Mouse (Mus musculus) liver, embryonic 12.5 days (tissue): ENCODE measurements around the gene Zfp108. TPM values are rescaled to one million over a fixed set of nuclear protein-coding genes. Genes with fewer than 3 reads are reported as not detected.

Experiments used
- ATAC-seq: fragments of 200-750 bp; cut with Nextera tagmentation; 2 replicates; pipeline ENCODE4 v1.8.0; 2017; ENCODE audit warnings: moderate number of reproducible peaks, mild to moderate bottlenecking, moderate library complexity
- H3K27ac ChIP-seq: fragments of 300-500 bp; sonication (generic); 2 replicates; pipeline ENCODE4 v1.5.1; 2016; ENCODE audit warnings: mild to moderate bottlenecking
- H3K27me3 ChIP-seq: fragments of 300-500 bp; sonication (generic); replicated peaks from 2 replicates; pipeline ENCODE4 v1.6.1; 2016; ENCODE audit warnings: mild to moderate bottlenecking, moderate library complexity
- H3K36me3 ChIP-seq: fragments of 300-500 bp; sonication (generic); 2 replicates; pipeline ENCODE4 v1.6.1; 2016; ENCODE audit warnings: mild to moderate bottlenecking, moderate library complexity
- H3K4me1 ChIP-seq: fragments of 300-500 bp; sonication (generic); 2 replicates; pipeline ENCODE4 v1.6.1; 2016
- H3K4me2 ChIP-seq: fragments of 300-500 bp; sonication (generic); 2 replicates; pipeline ENCODE4 v1.6.1; 2016; ENCODE audit warnings: mild to moderate bottlenecking, moderate library complexity
- H3K4me3 ChIP-seq: fragments of 300-500 bp; sonication (generic); 2 replicates; pipeline ENCODE4 v1.5.1; 2016; ENCODE audit warnings: mild to moderate bottlenecking, moderate library complexity
- H3K9ac ChIP-seq: fragments of 300-500 bp; sonication (generic); 2 replicates; pipeline ENCODE4 v1.6.1; 2016; ENCODE audit warnings: mild to moderate bottlenecking, moderate library complexity
- H3K9me3 ChIP-seq: fragments of 300-500 bp; sonication (generic); replicated peaks from 2 replicates; pipeline ENCODE4 v1.6.1; 2016; ENCODE audit warnings: mild to moderate bottlenecking, moderate library complexity
- WGBS: fragments of 180-500 bp; shearing (Covaris S2); methylation state at CpG from one replicate; pipeline ENCODE4 v1.1.7; 2016; ENCODE audit not compliant: insufficient replicate concordance; 5-methylcytosine and 5-hydroxymethylcytosine counted together
- polyA plus RNA-seq: library from polyadenylated mRNA; unstranded; fragments of >200 nt; fragmentation: Nextera tagmentation; extraction: Ambion mirVana; gene quantifications from 2 replicates; pipeline ENCODE4 v1.2.1, GENCODE M21; 2016

The Zfp108 gene
- 0.48 and 0.56 TPM in 2 replicates for polyA plus RNA-seq

GRCm38 (mm10) chr7:24254633-24255474, at the start of gene Zfp108:
TSS of gene Zfp108 (plus strand) at chr7:24254794.
- ATAC-seq, result peak; percentile 81
- H3K27ac ChIP-seq, result no peak within 1 kb of the TSS

DNA sequence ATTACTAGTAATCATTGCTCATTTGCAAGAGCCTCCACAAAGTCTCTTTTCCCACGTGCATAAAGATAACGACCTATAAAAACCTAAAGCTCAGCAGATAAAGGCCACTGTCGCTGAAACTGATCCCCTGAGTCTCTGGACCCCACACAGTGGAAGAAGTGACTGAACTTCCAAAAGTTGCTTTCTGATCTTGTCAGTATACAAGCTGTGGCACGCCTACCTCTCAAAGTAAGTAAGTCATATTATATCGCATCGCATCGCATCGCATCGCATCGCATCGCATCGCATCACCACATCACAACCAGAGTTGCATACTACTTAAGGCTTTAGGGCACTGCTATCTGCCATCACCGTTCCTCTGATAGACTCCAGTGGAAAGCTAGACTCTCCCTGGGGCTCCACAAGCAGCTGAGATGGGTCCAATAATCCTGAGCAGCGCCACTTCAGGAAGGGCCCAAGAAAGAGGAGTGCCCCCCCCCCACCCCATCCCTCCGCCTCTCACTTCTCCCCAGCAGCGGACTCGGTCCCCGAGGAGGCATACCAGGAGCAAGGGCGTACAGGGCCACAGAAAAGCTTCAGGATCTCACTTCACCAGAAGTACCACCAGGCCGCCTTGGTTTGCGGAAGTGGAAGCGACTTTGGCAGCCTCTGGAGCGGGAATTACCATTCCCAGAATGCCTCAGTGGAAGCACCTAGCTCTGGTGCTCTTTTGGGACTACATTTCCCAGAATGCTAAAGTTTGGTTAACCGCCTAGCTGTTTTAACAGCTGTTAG, 46.9 kb upstream of the Zfp108 start:
- whole genome bisulfite sequencing, result 10% methylated on average over 24 of the region's 24 CpGs
- H3K4me1 ChIP-seq, result peaks cover 15% of the 10 kb centered on the region
- peak; percentile 78 for ATAC-seq
- H3K9me3 ChIP-seq, result no peaks in the 10 kb centered on the region
- no peaks in the 10 kb centered on the region for H3K27me3 ChIP-seq
- H3K4me3 ChIP-seq, result peak overlapping the region; percentile 64
- peaks cover 32% of the 10 kb centered on the region for H3K36me3 ChIP-seq
- peak overlapping the region; percentile 36; the same call in 1 of the 2 replicates for H3K27ac ChIP-seq
- peak overlapping the region; percentile 66 for H3K4me2 ChIP-seq
- H3K9ac ChIP-seq, result peak overlapping the region; percentile 69

More at GRCm38 (mm10) chr7:24254633-24255474, at the start of gene Zfp108:
- Histone ChIP-seq H3K36me3 (peaks cover 2% of the 10 kb centered on the region; the same call in 1 of the 2 replicates), H3K4me1 (peaks cover 13% of the 10 kb centered on the region), H3K9ac (peak within 1 kb of the TSS; percentile 61), H3K4me3 (peak within 1 kb of the TSS; percentile 57), H3K4me2 (peak within 1 kb of the TSS; percentile 66), H3K27me3 (no peaks in the 10 kb centered on the region), H3K9me3 (no peaks in the 10 kb centered on the region)
- 19% methylated on average over 21 of the region's 21 CpGs for WGBS

GRCm38 (mm10) chr7:24208282-24208886, 46.2 kb upstream of the Zfp108 start:
- peak overlapping the region; percentile 64 for H3K4me3 ChIP-seq
- no peak overlapping the region for H3K27ac ChIP-seq
- H3K4me1 ChIP-seq, result peaks cover 15% of the 10 kb centered on the region
- no peaks in the 10 kb centered on the region for H3K9me3 ChIP-seq
- H3K4me2 ChIP-seq, result peak overlapping the region; percentile 66
- peaks cover 27% of the 10 kb centered on the region for H3K36me3 ChIP-seq
- ATAC-seq, result no peak
- peak overlapping the region; percentile 69; the same call in 1 of the 2 replicates for H3K9ac ChIP-seq
- no peaks in the 10 kb centered on the region for H3K27me3 ChIP-seq
- WGBS, result 49% methylated on average over 7 of the region's 7 CpGs

- Histone ChIP-seq H3K36me3 (peaks cover 9% of the 10 kb centered on the region), H3K27ac (no peak overlapping the region), H3K4me3 (no peak overlapping the region), H3K4me1 (peaks cover 15% of the 10 kb centered on the region), H3K9me3 (no peaks in the 10 kb centered on the region), H3K4me2 (no peak overlapping the region), H3K27me3 (no peaks in the 10 kb centered on the region), H3K9ac (no peak overlapping the region)
- no peak for ATAC-seq
- 64% methylated on average over 2 of the region's 2 CpGs for WGBS
Observed at GRCm38 (mm10) chr7:24210296-24210695, 44.3 kb upstream of the Zfp108 start.

DNA sequence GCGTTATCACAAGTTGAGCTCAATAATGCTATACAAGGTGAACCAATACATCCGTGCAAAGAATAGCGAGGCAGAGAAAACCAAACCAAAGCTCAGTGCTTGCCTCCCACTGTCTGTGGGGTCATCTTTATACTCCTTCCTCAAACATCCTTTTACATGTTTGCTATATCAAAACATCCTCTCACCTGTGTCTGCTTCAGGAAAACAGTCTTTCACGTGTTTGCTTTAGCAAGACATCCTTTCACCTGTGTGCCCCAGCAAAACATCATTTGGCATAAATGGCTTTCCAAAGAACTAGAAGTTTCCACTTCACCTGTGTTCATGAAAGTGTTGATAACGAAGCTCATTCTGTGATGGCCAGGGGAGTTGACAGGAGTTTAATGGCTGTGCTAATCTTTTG, 43.3 kb upstream of the Zfp108 start, which contains the start of gene Zfp111:
TSS of gene Zfp111 (minus strand) at position 101 of the 400 bp plus-strand sequence.
- no peaks in the 10 kb centered on the region for H3K9me3 ChIP-seq
- H3K4me2 ChIP-seq, result no peak within 1 kb of the TSS
- peaks cover 15% of the 10 kb centered on the region for H3K4me1 ChIP-seq
- no peak within 1 kb of the TSS for H3K27ac ChIP-seq
- H3K27me3 ChIP-seq, result no peaks in the 10 kb centered on the region
- no peak within 1 kb of the TSS for H3K4me3 ChIP-seq
- H3K36me3 ChIP-seq, result no peaks in the 10 kb centered on the region
- 65% methylated on average over 5 of the region's 5 CpGs for WGBS
- no peak for ATAC-seq
- H3K9ac ChIP-seq, result no peak within 1 kb of the TSS

GRCm38 (mm10) chr7:24237040-24237791, 17.4 kb upstream of the Zfp108 start, which contains the start of gene Zfp109:
TSS of gene Zfp109 (minus strand) at chr7:24237560.
- H3K27me3 ChIP-seq, result no peaks in the 10 kb centered on the region
- no peak within 1 kb of the TSS for H3K27ac ChIP-seq
- H3K9ac ChIP-seq, result peak within 1 kb of the TSS; percentile 73
- H3K4me2 ChIP-seq, result peak within 1 kb of the TSS; percentile 74
- H3K4me3 ChIP-seq, result peak within 1 kb of the TSS; percentile 73
- no peaks in the 10 kb centered on the region for H3K9me3 ChIP-seq
- H3K36me3 ChIP-seq, result peaks cover 22% of the 10 kb centered on the region
- peak; percentile 82 for ATAC-seq
- peaks cover 13% of the 10 kb centered on the region for H3K4me1 ChIP-seq
- WGBS, result 3% methylated on average over 28 of the region's 28 CpGs

DNA sequence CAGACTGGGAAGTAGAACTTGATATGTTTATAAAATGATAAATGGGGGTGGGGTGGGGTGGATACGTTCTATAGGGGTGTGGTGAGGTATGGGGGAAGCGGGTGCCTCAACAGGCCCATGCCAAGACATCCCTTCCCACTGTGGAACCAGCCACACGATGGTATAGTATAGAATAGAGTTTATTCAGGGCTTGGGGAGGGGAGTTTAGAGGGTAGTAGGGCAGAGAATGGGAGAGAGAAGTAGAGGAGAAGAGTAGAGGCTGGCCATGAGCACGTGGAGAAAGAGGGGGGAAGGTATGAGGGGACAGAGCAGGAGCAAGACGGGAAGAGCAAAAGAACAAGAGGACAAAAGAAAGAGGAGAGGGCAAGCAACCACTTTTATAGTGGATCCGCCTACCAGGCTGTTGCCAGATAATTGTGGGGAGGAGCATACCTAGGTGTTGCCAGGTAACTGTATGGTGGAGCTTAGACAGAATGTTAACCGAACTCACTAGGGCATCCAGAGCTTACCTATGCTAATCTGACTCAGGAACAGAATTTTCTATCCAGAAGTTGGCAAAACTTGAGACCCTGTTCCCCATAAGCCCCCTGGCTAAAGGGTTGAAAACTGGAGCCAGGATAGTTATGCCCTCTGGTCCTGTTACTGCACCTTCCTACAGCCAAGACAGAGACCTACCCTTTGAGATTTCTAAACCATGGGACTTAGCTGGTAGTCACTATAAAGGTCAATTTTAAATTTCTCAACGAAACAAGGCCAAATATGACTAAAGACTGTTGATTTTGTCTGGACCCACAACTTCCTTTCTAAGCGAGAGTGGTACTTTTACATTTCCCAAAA, 597 bp upstream of the Zfp108 start:
- 64% methylated on average over 9 of the region's 9 CpGs for WGBS
- peak; percentile 10; the same call in 1 of the 2 replicates for ATAC-seq
- peak overlapping the region; percentile 66 for H3K4me2 ChIP-seq
- no peak overlapping the region for H3K9ac ChIP-seq
- H3K4me1 ChIP-seq, result peaks cover 13% of the 10 kb centered on the region
- H3K4me3 ChIP-seq, result peak overlapping the region; percentile 57; the same call in 1 of the 2 replicates
- no peaks in the 10 kb centered on the region for H3K9me3 ChIP-seq
- H3K27me3 ChIP-seq, result no peaks in the 10 kb centered on the region
- no peaks in the 10 kb centered on the region for H3K36me3 ChIP-seq
- no peak overlapping the region for H3K27ac ChIP-seq

DNA sequence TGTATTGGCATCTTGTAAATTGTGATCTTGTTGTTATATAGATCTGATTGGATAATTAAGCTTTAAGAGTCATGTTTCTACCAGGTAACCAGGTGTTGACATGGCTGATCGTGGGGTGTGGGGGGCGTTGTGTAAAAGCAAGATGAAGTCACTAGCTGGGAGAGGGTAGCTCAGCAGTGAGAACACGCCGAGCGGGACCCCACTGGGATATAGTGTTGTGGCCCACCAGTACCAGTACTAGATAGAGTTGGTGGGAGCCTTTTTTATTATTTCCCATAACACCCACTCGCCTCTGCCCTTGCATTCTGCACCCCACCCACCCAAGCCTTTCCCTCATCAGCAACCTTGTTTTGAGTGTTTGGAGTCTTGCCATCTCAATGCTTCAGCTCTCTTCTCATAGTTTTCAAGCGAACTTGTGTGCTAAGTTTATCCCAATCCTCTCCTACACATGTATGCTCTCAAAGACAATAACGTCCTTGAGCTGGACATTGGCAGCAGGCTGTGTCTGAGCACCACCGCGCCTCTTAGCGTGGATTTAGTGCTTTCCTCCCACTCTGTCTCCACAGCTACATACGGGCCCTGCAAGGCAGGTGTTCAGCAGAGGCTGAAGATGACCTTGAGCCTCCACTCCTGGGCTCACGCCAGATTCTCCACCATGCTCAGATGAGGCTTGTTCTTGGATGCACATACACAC, 4.9 kb downstream of the Zfp108 start:
- Histone ChIP-seq H3K9ac (no peak overlapping the region), H3K4me3 (no peak overlapping the region), H3K27ac (no peak overlapping the region), H3K27me3 (no peaks in the 10 kb centered on the region), H3K36me3 (peaks cover 7% of the 10 kb centered on the region), H3K4me2 (no peak overlapping the region), H3K9me3 (no peaks in the 10 kb centered on the region), H3K4me1 (peaks cover 8% of the 10 kb centered on the region)
- ATAC-seq, result no peak
- whole genome bisulfite sequencing, result 70% methylated on average over 13 of the region's 13 CpGs

GRCm38 (mm10) chr7:24260000-24260312, 5.4 kb downstream of the Zfp108 start:
- Histone ChIP-seq H3K4me2 (no peak overlapping the region), H3K36me3 (peaks cover 7% of the 10 kb centered on the region), H3K4me3 (no peak overlapping the region), H3K4me1 (peaks cover 4% of the 10 kb centered on the region; the same call in 1 of the 2 replicates), H3K9me3 (no peaks in the 10 kb centered on the region), H3K9ac (no peak overlapping the region), H3K27me3 (no peaks in the 10 kb centered on the region), H3K27ac (no peak overlapping the region)
- ATAC-seq, result no peak
- WGBS, result 72% methylated on average over 4 of the region's 4 CpGs
